27 mouse cellular contexts compared by ENCODE assay signal in the genomic region with DNA sequence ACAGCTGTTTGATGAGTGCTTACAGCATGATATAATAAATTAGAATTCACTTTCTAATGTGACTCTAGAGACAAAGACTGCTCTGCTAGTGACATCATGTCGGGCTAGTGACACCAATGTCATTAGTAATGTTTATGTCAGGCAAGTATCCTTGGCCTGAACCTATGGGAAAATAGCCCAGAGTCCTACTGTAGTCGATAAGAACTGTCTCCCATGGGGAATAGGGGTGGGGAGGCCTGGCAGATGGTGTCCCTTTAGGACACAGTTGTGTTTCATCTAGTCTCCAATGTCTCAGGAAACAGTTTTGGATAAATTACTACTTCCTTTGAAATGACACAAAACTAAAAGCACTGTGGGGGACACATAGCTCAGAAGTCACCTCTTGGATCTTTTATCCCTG. TPM values are rescaled to one million over a fixed set of nuclear protein-coding genes. Genes with fewer than 3 reads are reported as not detected.
DNase-seq lines count a peak whose midpoint lies in the region; ATAC-seq lines count a peak whose summit lies in the region.
"Had no signal": no experiment of that assay in that cellular context is flagged by ENCODE, and none has a peak within 500 bp of the region (broad histone marks: within the 10 kb centered on the region; RNA-seq: fewer than 3 reads in every experiment).

No protein-coding gene starts in this region.

- no peak overlapping the region for H3K4me2 ChIP-seq in kidney, embryonic 16.5 days (replicated peaks; ENCODE audit: low read depth, low read length)
- H3K4me2 ChIP-seq: embryonic facial prominence, embryonic 15.5 days; forebrain, embryonic 15.5 days; intestine, embryonic 15.5 days; liver, embryonic 12.5 days; lung, embryonic 15.5 days; midbrain, embryonic 12.5 days; neural tube, embryonic 15.5 days; stomach, embryonic 15.5 days had no signal

- peak; percentile 36 to 51 for DNase-seq in heart, postnatal 14 days
- DNase-seq in heart, adult 18-20 months = no peak
- DNase-seq in kidney, postnatal 10 days = peak; percentile 83
- DNase-seq in kidney, postnatal 14 days = peak; percentile 70
- peak; percentile 65 to 75 for DNase-seq in kidney, postnatal 25 days
- no peak for DNase-seq in layer of hippocampus, postnatal 10 days (ENCODE audit: low spot score in 2 of 2)
- DNase-seq: cerebellum, adult 11 months; cerebellum, adult 9-11 months; layer of hippocampus, postnatal 36 days; right cerebral cortex, adult 18-20 months; right cerebral cortex, postnatal 4 days; thymus, postnatal 25 days had no signal

- no peak overlapping the region for H3K4me3 ChIP-seq in kidney, embryonic 16.5 days (ENCODE audit: low read length)
- H3K4me3 ChIP-seq: embryonic facial prominence, embryonic 15.5 days; forebrain, embryonic 15.5 days; intestine, embryonic 15.5 days; layer of hippocampus, adult 2 months; liver, embryonic 12.5 days; lung, embryonic 15.5 days; midbrain, embryonic 12.5 days; neural tube, embryonic 15.5 days; stomach, embryonic 15.5 days had no signal

- ATAC-seq in kidney, embryonic 16.5 days (ENCODE audit: low FRiP score, low TSS enrichment) = no peak
- ATAC-seq: forebrain, embryonic 15.5 days; hindbrain, embryonic 16.5 days; intestine, embryonic 15.5 days; liver, embryonic 12.5 days had no signal

- no peak overlapping the region for H3K27ac ChIP-seq in kidney, embryonic 16.5 days (ENCODE audit: low read length)
- H3K27ac ChIP-seq: embryonic facial prominence, embryonic 15.5 days; forebrain, embryonic 15.5 days; intestine, embryonic 15.5 days; layer of hippocampus, adult 2 months; liver, embryonic 12.5 days; lung, embryonic 15.5 days; midbrain, embryonic 12.5 days; neural tube, embryonic 15.5 days; stomach, embryonic 15.5 days had no signal

- 62% methylated on average over 2 of the region's 2 CpGs for WGBS in kidney, embryonic 16.5 days

- no peaks in the 10 kb centered on the region for H3K36me3 ChIP-seq in kidney, embryonic 16.5 days (ENCODE audit: insufficient read depth, low read length)
- H3K36me3 ChIP-seq: embryonic facial prominence, embryonic 15.5 days; forebrain, embryonic 15.5 days; intestine, embryonic 15.5 days; liver, embryonic 12.5 days; lung, embryonic 15.5 days; midbrain, embryonic 12.5 days; stomach, embryonic 15.5 days had no signal

- intact Hi-C loops in heart, postnatal 14 days (cut with DNase I) = no loop called here

- H3K9me3 ChIP-seq in kidney, embryonic 16.5 days (ENCODE audit: low read length) = no peaks in the 10 kb centered on the region
- H3K9me3 ChIP-seq: embryonic facial prominence, embryonic 15.5 days; forebrain, embryonic 15.5 days; intestine, embryonic 15.5 days; liver, embryonic 12.5 days; lung, embryonic 15.5 days; midbrain, embryonic 12.5 days; neural tube, embryonic 15.5 days; stomach, embryonic 15.5 days had no signal

- no peak overlapping the region for H3K9ac ChIP-seq in kidney, embryonic 16.5 days (replicated peaks; ENCODE audit: low read length)
- H3K9ac ChIP-seq: embryonic facial prominence, embryonic 15.5 days; forebrain, embryonic 15.5 days; intestine, embryonic 15.5 days; liver, embryonic 12.5 days; lung, embryonic 15.5 days; midbrain, embryonic 12.5 days; neural tube, embryonic 15.5 days; stomach, embryonic 15.5 days had no signal

- H3K4me1 ChIP-seq in kidney, embryonic 16.5 days (ENCODE audit: insufficient read depth, low read length) = peaks cover 13% of the 10 kb centered on the region

- no peaks in the 10 kb centered on the region for H3K27me3 ChIP-seq in kidney, embryonic 16.5 days (ENCODE audit: insufficient read depth, low read length)
- H3K27me3 ChIP-seq: embryonic facial prominence, embryonic 15.5 days; forebrain, embryonic 15.5 days; intestine, embryonic 15.5 days; lung, embryonic 15.5 days; midbrain, embryonic 12.5 days; neural tube, embryonic 15.5 days; stomach, embryonic 15.5 days had no signal

RNA-seq across cellular contexts. Expression of gene Slc35f6, which starts 1.7 kb away (rescaled TPM):
- total RNA-seq in heart, postnatal 14 days (2021) = 10 to 100 TPM; 37.4 to 39.9 TPM
- 10 to 100 TPM; 44.7 to 51.8 TPM for total RNA-seq in heart, adult 18-20 months (2021)
- 31.0 and 33.9 TPM in 2 replicates for polyA plus RNA-seq in kidney, embryonic 16.5 days (2015; fragmentation: Nextera tagmentation; extraction: Ambion mirVana)
- 10 to 100 TPM; 29.0 TPM for total RNA-seq in layer of hippocampus, postnatal 10 days (2021)

RNA-seq across cellular contexts. Expression of gene Cenpa, which starts 20.5 kb away (rescaled TPM):
- total RNA-seq in heart, postnatal 14 days (2021) = 10 to 100 TPM; 56.0 to 67.6 TPM
- 10 to 100 TPM; 58.6 to 66.5 TPM for total RNA-seq in heart, adult 18-20 months (2021)
- 266 and 282 TPM in 2 replicates for polyA plus RNA-seq in kidney, embryonic 16.5 days (2015; fragmentation: Nextera tagmentation; extraction: Ambion mirVana)
- total RNA-seq in layer of hippocampus, postnatal 10 days (2021) = 10 to 100 TPM in 1 of 2 experiments, 1 to 10 TPM in 1; 9.3 to 10.4 TPM

RNA-seq across cellular contexts. Expression of gene Kcnk3, which starts 58.1 kb away (rescaled TPM):
- 100 to 1,000 TPM; 181 to 186 TPM for total RNA-seq in heart, postnatal 14 days (2021)
- 100 to 1,000 TPM; 237 to 244 TPM for total RNA-seq in heart, adult 18-20 months (2021)
- polyA plus RNA-seq in kidney, embryonic 16.5 days (2015; fragmentation: Nextera tagmentation; extraction: Ambion mirVana) = 2.0 and 5.5 TPM in 2 replicates
- 10 to 100 TPM; 10.3 to 11.6 TPM for total RNA-seq in layer of hippocampus, postnatal 10 days (2021)
- total RNA-seq: common myeloid progenitor, adult 5-6 weeks; megakaryocyte, adult 5-6 weeks; MEL had no signal
- polyA plus RNA-seq: C2C12 had no signal

Comparison
In these comparisons a context has a peak if more than half of its experiments do, and no peak if none do; other contexts are left out.
1. DNase-seq: peak in heart, postnatal 14 days (2 of 2), kidney, postnatal 10 days (single experiment), kidney, postnatal 14 days (single experiment) and kidney, postnatal 25 days (2 of 2); none in heart, adult 18-20 months (0 of 2) and layer of hippocampus, postnatal 10 days (0 of 2).
2. RNA of gene Cenpa, which starts 20.5 kb away (total RNA-seq): 56.0 to 67.6 TPM in heart, postnatal 14 days and 58.6 to 66.5 TPM in heart, adult 18-20 months; 9.3 to 10.4 TPM in layer of hippocampus, postnatal 10 days; every median in the first group is over 4 times any median in the second.
3. RNA of gene Kcnk3, which starts 58.1 kb away (total RNA-seq): 237 to 244 TPM in heart, adult 18-20 months and 181 to 186 TPM in heart, postnatal 14 days; 10.3 to 11.6 TPM in layer of hippocampus, postnatal 10 days; every median in the first group is over 10 times any median in the second.